Mouse (Mus musculus) cerebellum, adult (tissue): Measurements from ENCODE around the gene Iars.

ENCODE experiments used
- ATAC-seq: cut with Nextera tagmentation; 2 replicates; pipeline ENCODE4 v1.9.2; 2017; ENCODE audit warnings: mild to moderate bottlenecking, moderate library complexity, mixed read lengths; ENCODE audit not compliant: insufficient number of reproducible peaks, low FRiP score, low TSS enrichment

Gene Iars

DNA sequence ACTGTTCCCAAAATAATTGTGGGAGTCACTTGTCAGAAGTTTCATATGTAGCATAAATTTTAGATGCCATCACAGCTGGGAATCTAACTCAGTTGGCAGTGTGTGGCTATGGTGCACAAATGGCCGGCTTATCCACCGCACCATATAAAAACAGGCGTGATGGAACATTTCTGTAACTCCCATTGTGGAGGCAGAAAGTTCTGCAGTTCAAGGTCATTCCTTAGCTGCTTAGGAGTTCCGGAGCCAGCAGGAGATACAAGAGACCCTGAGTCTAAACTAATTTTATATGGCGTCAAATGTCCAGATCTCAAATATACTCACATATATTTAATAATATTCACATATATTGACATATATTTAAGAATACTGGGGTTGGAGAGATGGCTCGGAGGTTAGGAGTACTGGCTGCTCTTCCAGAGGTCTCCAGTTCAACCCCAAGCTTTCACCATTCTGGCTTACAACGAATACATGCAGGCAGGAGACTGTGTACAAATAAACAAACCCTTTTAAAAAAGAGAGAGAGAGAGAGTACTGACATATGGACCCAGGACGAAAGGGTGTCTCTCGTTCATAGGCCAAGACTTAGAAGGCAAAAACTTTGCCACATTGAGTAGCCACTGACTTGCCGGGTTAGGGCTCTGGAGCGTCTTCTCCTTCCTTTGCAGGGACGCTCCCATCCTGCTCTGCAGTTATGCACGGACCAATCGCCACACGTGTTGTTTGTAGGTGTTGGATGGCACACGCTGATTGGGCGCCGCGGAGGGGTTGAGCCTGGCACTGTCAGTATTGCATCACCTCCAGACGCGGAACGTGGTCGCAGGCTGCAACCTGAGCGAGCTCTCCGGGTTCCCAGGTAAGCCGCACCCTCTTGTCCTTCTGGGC lies at the start of gene Iars:
TSS of gene Iars (plus strand) at position 750 of the 882 bp plus-strand sequence.
- ATAC-seq = peak; percentile 100

DNA sequence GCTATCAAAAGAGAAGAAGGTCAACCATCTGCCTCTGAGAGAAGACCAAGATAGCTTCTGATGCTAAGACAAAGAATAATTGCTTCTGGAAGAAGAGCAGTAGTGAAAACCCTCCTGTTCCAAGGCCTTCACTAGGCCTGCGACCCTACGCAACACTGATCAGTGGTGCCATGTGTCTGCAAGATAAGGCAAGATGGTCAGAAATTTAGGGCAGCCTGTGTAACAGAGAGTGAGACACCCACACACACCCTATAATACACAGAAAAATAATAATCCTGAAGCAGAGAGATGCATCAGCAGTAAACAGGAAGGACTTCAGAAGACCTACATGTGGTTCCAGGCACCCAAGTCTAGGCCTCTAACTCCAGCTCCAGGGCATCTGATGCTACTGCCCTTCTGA lies 41.9 kb upstream of the Iars start:
- no peak for ATAC-seq

- ATAC-seq = no peak
Measured at GRCm38 (mm10) chr13:49642650-49643049, 39.2 kb upstream of the Iars start.

GRCm38 (mm10) chr13:49643669-49644362 lies 38.1 kb upstream of the Iars start:
- ATAC-seq = no peak

DNA sequence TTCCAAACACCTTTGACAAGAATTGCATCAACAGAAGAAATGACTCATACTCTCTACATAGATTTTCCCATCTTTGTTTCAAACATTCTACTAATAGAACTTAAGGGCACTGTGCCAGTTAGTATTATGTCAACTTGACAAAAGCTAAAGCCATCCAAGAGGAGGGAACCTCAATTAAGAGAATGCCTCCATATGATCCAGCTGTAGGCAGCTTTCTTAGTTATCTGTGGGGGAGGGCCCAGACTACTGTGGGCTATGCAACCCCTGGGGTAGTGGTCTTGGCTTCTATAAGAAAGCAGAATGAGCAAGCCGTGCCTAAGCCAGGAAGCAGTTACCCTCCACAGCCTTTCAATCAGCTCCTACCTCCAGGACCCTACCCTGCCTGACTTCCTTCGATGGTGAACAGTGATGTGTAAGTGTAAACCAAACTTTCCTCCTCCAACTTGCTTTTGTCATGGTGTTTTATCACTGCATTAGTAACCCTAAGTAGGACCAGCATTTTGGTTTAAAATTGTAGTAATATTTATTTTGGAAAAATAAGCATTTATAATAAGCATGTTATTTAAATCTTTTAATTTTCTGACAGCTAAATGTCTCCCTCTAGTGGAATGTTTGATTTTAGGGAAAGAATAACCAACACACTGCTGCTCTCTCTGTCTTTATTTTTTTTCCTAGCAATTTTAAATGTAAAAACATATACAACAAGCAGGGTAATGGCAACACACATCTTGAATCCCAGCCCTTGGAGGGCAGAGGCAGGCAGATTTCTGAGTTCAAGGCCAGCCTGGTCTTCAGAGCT lies 37.0 kb upstream of the Iars start:
- no peak for ATAC-seq

DNA sequence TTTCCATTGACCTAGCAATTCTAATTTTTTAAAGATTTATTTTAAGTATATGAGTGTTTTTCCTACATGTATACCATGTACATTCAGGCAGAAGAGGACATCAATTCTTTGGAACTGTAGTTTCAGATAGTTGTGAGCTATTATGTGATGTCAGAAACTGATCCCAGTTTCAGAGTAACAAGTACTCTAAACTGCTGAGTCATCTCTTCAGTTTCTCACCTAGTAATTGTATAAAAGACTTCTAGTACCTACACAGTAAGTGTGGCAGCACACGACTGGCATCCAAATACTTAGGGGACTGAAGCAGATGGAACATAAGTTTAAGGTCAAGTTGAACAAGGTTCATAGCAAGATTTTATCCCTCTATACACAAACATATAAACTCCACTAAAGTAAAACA lies 35.9 kb upstream of the Iars start:
- ATAC-seq = no peak

DNA sequence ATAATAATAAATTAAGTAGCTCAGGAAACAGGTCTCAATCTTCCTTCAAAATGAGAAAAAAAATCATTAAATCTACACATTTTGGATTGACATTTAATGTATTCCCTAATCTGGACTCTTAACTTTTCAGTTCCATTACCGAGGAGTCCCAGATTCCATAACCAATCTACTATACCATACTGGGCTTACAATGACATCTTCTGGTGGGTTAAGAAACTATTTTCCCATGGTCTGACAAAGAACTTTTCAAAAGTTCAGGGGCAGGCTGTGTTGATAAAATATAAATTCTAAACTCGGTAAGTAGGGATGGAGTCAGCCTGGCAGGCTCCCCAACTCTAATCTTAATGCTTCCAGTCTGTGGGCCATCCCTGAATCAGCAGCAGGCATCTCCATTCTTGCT lies 30.8 kb upstream of the Iars start:
- ATAC-seq = no peak

DNA sequence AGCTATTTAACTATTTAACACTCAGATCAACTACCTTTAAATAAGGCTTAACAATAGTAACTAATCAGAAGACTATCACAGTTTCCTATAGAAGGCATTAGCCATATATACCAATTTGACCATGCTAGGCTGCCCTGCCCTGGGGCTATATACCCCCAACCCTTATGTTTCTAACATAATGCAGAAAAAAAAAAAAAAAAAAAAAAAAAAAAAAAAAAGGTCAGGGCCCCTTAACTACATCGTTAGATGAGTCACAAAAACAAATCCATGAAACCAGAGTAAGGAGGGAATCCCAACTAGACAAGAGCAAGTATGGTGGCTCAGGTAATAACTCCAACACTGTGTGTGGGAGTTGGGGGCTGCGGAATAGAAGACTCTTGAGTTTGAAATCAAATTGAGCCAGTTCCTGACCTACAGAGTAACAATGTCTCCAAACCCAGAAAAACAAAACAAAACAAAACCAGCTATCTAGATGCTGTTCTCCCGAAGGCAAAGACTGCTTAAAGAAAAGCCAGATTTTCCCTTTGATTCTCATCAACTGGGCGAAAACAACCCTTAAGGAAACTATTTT lies 30.0 kb upstream of the Iars start:
- no peak for ATAC-seq

GRCm38 (mm10) chr13:49652481-49653179 lies 29.3 kb upstream of the Iars start, which contains the start of the genes Cenpp and Nol8:
Cenpp (minus strand) TSS chr13:49652785.
Nol8 (plus strand) TSS chr13:49653078.
- peak; percentile 97 for ATAC-seq

GRCm38 (mm10) chr13:49653180-49653541 lies 28.7 kb upstream of the Iars start:
- ATAC-seq = peak; percentile 64

DNA sequence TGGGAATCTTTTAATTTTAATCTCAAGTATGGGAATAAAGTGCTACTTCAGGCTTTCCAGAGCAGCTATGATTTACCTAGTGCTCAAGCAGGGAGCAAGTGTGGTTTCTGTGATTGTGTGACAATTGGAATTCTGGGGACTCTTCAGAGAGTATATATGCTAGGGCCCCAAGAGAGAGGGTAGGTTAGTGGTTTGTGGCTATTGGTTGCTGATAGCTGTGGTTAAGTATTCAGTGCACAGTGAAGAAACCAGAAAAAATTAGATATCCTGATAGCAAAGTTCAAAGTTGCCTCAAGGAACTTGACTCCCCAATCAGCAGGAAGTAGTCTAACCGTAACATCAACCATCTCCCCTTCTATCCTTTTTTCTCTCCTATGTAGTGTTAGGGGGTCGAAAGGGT lies 4.1 kb upstream of the Iars start:
- no peak for ATAC-seq

- 0 out of 2 replicates have a peak, but pooled peaks have one; percentile 8 for ATAC-seq
Measured at GRCm38 (mm10) chr13:49682233-49682846, 440 bp downstream of the Iars start.

- ATAC-seq = no peak
Measured at GRCm38 (mm10) chr13:49684266-49684665, 2.4 kb downstream of the Iars start.

- no peak for ATAC-seq
Measured at GRCm38 (mm10) chr13:49691056-49691455, 9.2 kb downstream of the Iars start.

DNA sequence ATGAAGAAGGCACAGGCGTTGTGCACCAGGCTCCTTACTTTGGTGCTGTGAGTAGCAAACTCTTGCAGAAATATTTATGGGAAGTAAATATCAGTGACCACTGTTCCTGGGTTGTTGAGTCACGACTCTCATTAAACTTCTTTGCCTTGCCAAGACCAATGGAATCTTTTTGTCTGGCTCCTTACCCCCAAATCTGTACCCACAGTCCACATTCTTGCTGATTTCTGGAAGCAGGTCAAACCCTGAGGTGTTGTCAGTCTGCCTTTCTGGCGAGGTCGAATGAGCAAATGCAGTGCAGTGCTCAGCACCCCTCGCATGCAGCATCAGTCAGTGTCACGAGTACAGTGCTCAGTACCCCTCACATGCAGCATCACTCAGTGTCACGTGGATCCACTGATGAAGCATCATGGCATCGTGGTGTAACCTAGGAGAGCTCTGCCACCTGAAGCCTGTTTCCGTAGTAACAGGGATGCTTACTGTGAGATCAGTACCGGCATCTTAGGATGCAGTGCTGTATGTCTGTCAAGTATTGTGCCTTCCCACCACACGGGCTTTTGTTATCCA lies 21.4 kb downstream of the Iars start:
- ATAC-seq = 0 out of 2 replicates have a peak, but pooled peaks have one; percentile 31

GRCm38 (mm10) chr13:49706032-49706690 lies 24.3 kb downstream of the Iars start:
- no peak for ATAC-seq

DNA sequence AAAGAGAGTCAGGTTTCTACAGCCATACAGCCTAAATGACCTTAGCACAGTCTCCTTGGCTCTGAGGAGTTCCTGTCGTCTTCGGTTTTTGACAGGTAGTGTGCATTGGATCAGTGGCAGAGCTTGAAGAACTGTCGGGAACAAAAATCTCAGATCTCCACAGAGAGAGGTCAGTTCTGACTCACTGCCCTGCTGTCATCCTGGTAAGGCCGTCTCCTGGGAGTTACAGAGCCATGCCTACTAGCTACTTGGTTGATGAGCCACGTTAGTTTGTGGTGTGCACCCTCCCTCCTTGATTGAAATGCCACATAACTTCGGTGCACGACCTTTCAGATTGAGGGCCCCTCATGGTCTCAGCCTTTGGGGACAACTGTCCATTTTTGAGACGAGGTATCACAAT lies 26.4 kb downstream of the Iars start:
- no peak for ATAC-seq

GRCm38 (mm10) chr13:49712047-49712721 lies 30.3 kb downstream of the Iars start:
- ATAC-seq = no peak
